Mouse (Mus musculus) forebrain, embryonic 16.5 days (tissue): ENCODE data around the gene Adam17. TPM values are rescaled to one million over a fixed set of nuclear protein-coding genes. Genes with fewer than 3 reads are reported as not detected.

Source experiments
- ATAC-seq: fragments of 200-750 bp; cut with Nextera tagmentation; 2 replicates; pipeline ENCODE4 v1.8.0; 2017; ENCODE audit warnings: mild to moderate bottlenecking, moderate library complexity
- H3K27ac ChIP-seq: fragments of 300-500 bp; sonication (generic); 2 replicates; pipeline ENCODE4 v1.5.1; 2014; ENCODE audit warnings: low read length, control low read depth
- H3K27me3 ChIP-seq: fragments of 300-500 bp; sonication (generic); replicated peaks from 2 replicates; pipeline ENCODE4 v1.6.1; 2014; ENCODE audit warnings: low read length; ENCODE audit not compliant: control insufficient read depth, insufficient read depth
- H3K36me3 ChIP-seq: fragments of 300-500 bp; sonication (generic); 2 replicates; pipeline ENCODE4 v1.6.1; 2014; ENCODE audit not compliant: control insufficient read depth, insufficient read depth
- H3K4me1 ChIP-seq: fragments of 300-500 bp; sonication (generic); replicated peaks from 2 replicates; pipeline ENCODE4 v1.6.1; 2014; ENCODE audit warnings: low read length; ENCODE audit not compliant: control insufficient read depth, insufficient read depth
- H3K4me2 ChIP-seq: fragments of 300-500 bp; sonication (generic); 2 replicates; pipeline ENCODE4 v1.6.1; 2014; ENCODE audit warnings: mild to moderate bottlenecking, low read length, control low read depth
- H3K4me3 ChIP-seq: fragments of 300-500 bp; sonication (generic); replicated peaks from 2 replicates; pipeline ENCODE4 v1.5.1; 2014; ENCODE audit warnings: mild to moderate bottlenecking, low read length, control low read depth
- H3K9ac ChIP-seq: fragments of 300-500 bp; sonication (generic); replicated peaks from 2 replicates; pipeline ENCODE4 v1.6.1; 2014; ENCODE audit warnings: low read depth, low read length, control low read depth
- H3K9me3 ChIP-seq: fragments of 300-500 bp; sonication (generic); 2 replicates; pipeline ENCODE4 v1.6.1; 2016; ENCODE audit warnings: low read length; ENCODE audit not compliant: control insufficient read depth
- WGBS: fragments of 180-500 bp; shearing (Covaris S2); extraction: QIAGEN DNeasy Blood & Tissue Kit; methylation state at CpG from one replicate; pipeline ENCODE4 v1.1.7; 2014; 5-methylcytosine and 5-hydroxymethylcytosine counted together
- polyA plus RNA-seq: library from polyadenylated mRNA; unstranded; fragments of >200 nt; fragmentation: Nextera tagmentation; extraction: Ambion mirVana; gene quantifications from 2 replicates; pipeline ENCODE4 v1.2.1, GENCODE M21; 2015

Adam17 gene
- polyA plus RNA-seq, 1 experiment from 2014 or later, result 18.0 TPM

GRCm38 (mm10) chr12:21302361-21302783 lies 71.1 kb downstream of the Adam17 start:
- H3K9ac ChIP-seq, result no peak overlapping the region
- H3K4me2 ChIP-seq, result no peak overlapping the region
- 87% methylated on average over 5 of the region's 5 CpGs for WGBS
- no peak for ATAC-seq
- peaks cover 45% of the 10 kb centered on the region for H3K36me3 ChIP-seq
- H3K9me3 ChIP-seq, result no peaks in the 10 kb centered on the region
- H3K4me3 ChIP-seq, result no peak overlapping the region
- H3K4me1 ChIP-seq, result no peaks in the 10 kb centered on the region
- H3K27ac ChIP-seq, result no peak overlapping the region
- H3K27me3 ChIP-seq, result no peaks in the 10 kb centered on the region

GRCm38 (mm10) chr12:21301932-21302331 lies 71.5 kb downstream of the Adam17 start:
- no peaks in the 10 kb centered on the region for H3K9me3 ChIP-seq
- no peak overlapping the region for H3K4me2 ChIP-seq
- H3K27ac ChIP-seq, result no peak overlapping the region
- WGBS, result 94% methylated on average over 8 of the region's 8 CpGs
- no peaks in the 10 kb centered on the region for H3K27me3 ChIP-seq
- H3K4me1 ChIP-seq, result no peaks in the 10 kb centered on the region
- no peak overlapping the region for H3K4me3 ChIP-seq
- no peak for ATAC-seq
- H3K36me3 ChIP-seq, result peaks cover 46% of the 10 kb centered on the region
- no peak overlapping the region for H3K9ac ChIP-seq

- ATAC-seq, result no peak
- WGBS, result 91% methylated on average over 7 of the region's 7 CpGs
- H3K4me3 ChIP-seq, result no peak overlapping the region
- H3K27me3 ChIP-seq, result no peaks in the 10 kb centered on the region
- H3K36me3 ChIP-seq, result peaks cover 48% of the 10 kb centered on the region
- H3K4me1 ChIP-seq, result no peaks in the 10 kb centered on the region
- no peak overlapping the region for H3K27ac ChIP-seq
- no peaks in the 10 kb centered on the region for H3K9me3 ChIP-seq
- H3K9ac ChIP-seq, result no peak overlapping the region
- H3K4me2 ChIP-seq, result no peak overlapping the region
Observed at GRCm38 (mm10) chr12:21301324-21301723, 72.1 kb downstream of the Adam17 start.

- ATAC-seq, result no peak
- H3K4me1 ChIP-seq, result no peaks in the 10 kb centered on the region
- H3K9me3 ChIP-seq, result no peaks in the 10 kb centered on the region
- no peak overlapping the region for H3K9ac ChIP-seq
- H3K4me2 ChIP-seq, result no peak overlapping the region
- peaks cover 52% of the 10 kb centered on the region for H3K36me3 ChIP-seq
- WGBS, result 94% methylated on average over 11 of the region's 11 CpGs
- no peak overlapping the region for H3K4me3 ChIP-seq
- no peaks in the 10 kb centered on the region for H3K27me3 ChIP-seq
- no peak overlapping the region for H3K27ac ChIP-seq
Observed at GRCm38 (mm10) chr12:21298856-21299255, 74.6 kb downstream of the Adam17 start.

- 84% methylated on average over 6 of the region's 6 CpGs for WGBS
- Histone ChIP-seq H3K4me3 (no peak overlapping the region), H3K36me3 (peaks cover 20% of the 10 kb centered on the region), H3K4me1 (peaks cover 29% of the 10 kb centered on the region), H3K27me3 (no peaks in the 10 kb centered on the region), H3K4me2 (no peak overlapping the region), H3K9me3 (no peaks in the 10 kb centered on the region), H3K9ac (no peak overlapping the region), H3K27ac (no peak overlapping the region)
- no peak for ATAC-seq
Observed at GRCm38 (mm10) chr12:21289651-21290050, 83.8 kb downstream of the Adam17 start.

GRCm38 (mm10) chr12:21288716-21289395 lies 84.6 kb downstream of the Adam17 start:
- H3K9me3 ChIP-seq, result no peaks in the 10 kb centered on the region
- no peak for ATAC-seq
- no peaks in the 10 kb centered on the region for H3K27me3 ChIP-seq
- H3K4me1 ChIP-seq, result peaks cover 29% of the 10 kb centered on the region
- H3K36me3 ChIP-seq, result peaks cover 19% of the 10 kb centered on the region
- 92% methylated on average over 3 of the region's 3 CpGs for WGBS
- H3K4me3 ChIP-seq, result no peak overlapping the region
- no peak overlapping the region for H3K4me2 ChIP-seq
- H3K9ac ChIP-seq, result no peak overlapping the region
- no peak overlapping the region for H3K27ac ChIP-seq

- H3K9ac ChIP-seq, result peak overlapping the region; percentile 88
- peak overlapping the region; percentile 75 for H3K4me2 ChIP-seq
- WGBS, result 36% methylated on average over 18 of the region's 18 CpGs
- peak overlapping the region; percentile 95 for H3K4me3 ChIP-seq
- peak; percentile 19 for ATAC-seq
- peak overlapping the region; percentile 93 for H3K27ac ChIP-seq
- H3K27me3 ChIP-seq, result no peaks in the 10 kb centered on the region
- peaks cover 29% of the 10 kb centered on the region for H3K4me1 ChIP-seq
- no peaks in the 10 kb centered on the region for H3K9me3 ChIP-seq
- H3K36me3 ChIP-seq, result peaks cover 12% of the 10 kb centered on the region
Observed at GRCm38 (mm10) chr12:21286712-21287650, 86.5 kb downstream of the Adam17 start.

GRCm38 (mm10) chr12:21286243-21286622 lies 87.2 kb downstream of the Adam17 start, which contains the start of gene Itgb1bp1:
Gene Itgb1bp1, minus strand, starts transcription at chr12:21286284.
- ATAC-seq, result peak; percentile 97
- H3K27me3 ChIP-seq, result no peaks in the 10 kb centered on the region
- 0% methylated on average over 28 of the region's 28 CpGs for WGBS
- H3K36me3 ChIP-seq, result peaks cover 8% of the 10 kb centered on the region
- peak within 1 kb of the TSS; percentile 91 for H3K9ac ChIP-seq
- H3K4me3 ChIP-seq, result peak within 1 kb of the TSS; percentile 95
- peak within 1 kb of the TSS; percentile 93 for H3K27ac ChIP-seq
- H3K4me1 ChIP-seq, result peaks cover 29% of the 10 kb centered on the region
- peak within 1 kb of the TSS; percentile 79 for H3K4me2 ChIP-seq
- no peaks in the 10 kb centered on the region for H3K9me3 ChIP-seq

- H3K27ac ChIP-seq, result peak overlapping the region; percentile 78
- peak overlapping the region; percentile 79 for H3K4me2 ChIP-seq
- peaks cover 5% of the 10 kb centered on the region; the same call in 1 of the 2 replicates for H3K36me3 ChIP-seq
- WGBS, result under 1% methylated on average over 47 of the region's 47 CpGs
- peak overlapping the region; percentile 91 for H3K9ac ChIP-seq
- H3K4me1 ChIP-seq, result peaks cover 29% of the 10 kb centered on the region
- ATAC-seq, result peak; percentile 84
- no peaks in the 10 kb centered on the region for H3K27me3 ChIP-seq
- H3K9me3 ChIP-seq, result no peaks in the 10 kb centered on the region
- peak overlapping the region; percentile 95 for H3K4me3 ChIP-seq
Observed at GRCm38 (mm10) chr12:21285508-21286242, 87.8 kb downstream of the Adam17 start.
